Mouse (Mus musculus) frontal cortex, postnatal 25 days (tissue): ENCODE measurements at regions not wholly inside any gene's neighbourhood (a gene's known extent, or its start where the extent isn't known, plus 50 kb on each side); places are given as distances from the start of the nearest gene placed in this dataset.
"Not testable (repeated sequence)": the region's sequence is repeated elsewhere in the genome, so short reads cannot be mapped to it uniquely, and the experiment has no call there.

Experiments used
- DNase-seq, 2 experiments: peaks; one replicate each; pipeline ENCODE4 v3.0.0; 2022; ENCODE audit warnings: low spot score in 2 of 2

DNA sequence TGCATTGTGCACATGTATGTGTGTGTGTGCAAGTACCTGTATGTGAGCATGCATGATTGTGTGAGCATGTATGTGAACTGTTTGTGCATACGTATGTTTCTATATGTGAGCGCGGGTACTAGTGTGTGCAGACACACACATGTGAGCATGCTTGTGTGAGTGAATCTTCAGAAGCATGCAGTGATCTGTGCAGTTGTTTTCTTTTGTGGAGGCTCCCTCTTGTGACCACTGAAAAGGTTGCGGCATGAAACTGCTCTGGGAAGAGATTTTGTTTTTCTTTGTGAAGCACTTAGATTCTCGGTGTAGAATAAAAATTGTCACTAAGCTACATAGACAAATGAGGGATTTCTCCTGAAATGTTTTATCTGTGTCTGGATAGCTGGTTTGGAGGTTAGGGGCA is 189.2 kb upstream of the Rapgef5 start:
- not testable (repeated sequence) for DNase-seq

DNA sequence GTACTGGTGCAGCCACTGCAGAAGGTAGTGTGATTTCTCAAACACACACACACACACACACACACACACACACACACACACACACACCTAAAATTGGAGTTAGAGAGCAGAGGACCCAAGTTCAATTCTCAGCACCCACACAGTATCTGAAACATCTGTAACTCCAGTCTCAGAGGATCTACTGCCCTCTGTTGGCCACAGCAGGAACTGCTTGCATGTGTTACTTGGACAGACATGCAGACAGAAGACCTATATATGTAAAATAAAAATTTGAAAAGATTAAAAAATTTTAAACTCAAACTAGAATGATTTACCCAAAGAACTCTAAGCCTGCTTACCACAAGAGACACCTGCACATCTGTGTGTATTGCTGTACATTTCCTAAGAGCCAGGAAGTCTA is 185.9 kb upstream of the Rapgef5 start:
- no peak for DNase-seq

DNA sequence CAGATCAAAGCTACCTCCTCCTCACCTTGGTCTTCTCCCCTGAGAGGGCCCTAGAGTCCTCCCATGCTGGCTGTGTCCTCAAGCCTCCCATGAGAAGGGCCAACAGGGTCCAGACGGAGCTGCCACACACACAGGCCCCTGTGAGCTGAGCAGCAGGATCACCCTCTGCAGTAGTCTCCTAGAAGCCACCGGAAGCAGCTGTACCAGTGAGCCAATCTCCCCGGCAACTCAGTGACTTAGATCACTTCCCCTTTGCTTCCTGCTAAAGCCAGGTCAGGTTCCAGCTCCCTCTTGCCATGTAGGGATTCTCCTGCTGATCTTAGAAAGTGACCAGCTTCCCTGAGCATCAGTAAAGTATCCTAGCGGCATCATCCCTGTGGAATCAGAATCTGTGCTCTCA is 179.4 kb upstream of the Rapgef5 start:
- no peak for DNase-seq

DNA sequence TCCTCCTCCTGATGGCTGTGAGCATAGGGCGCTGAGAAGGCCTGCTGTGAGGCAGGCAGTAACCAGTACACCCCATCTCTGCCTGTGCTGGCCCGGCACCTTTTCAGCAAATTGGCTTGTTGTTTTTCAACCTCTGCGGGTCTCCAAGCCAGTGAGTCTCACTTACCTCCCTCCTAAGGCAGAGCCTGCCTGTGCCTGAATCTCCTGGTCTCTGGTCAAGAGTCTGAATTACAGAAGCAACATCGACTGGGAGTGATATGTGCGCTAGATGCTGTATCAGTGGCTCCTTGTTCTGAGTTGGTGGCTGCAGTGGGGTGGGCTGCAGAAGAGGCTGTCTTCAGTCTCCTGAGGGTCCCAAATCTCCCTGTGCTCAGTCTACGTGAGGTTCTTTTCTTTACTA is 174.0 kb upstream of the Rapgef5 start:
- DNase-seq: no peak

DNA sequence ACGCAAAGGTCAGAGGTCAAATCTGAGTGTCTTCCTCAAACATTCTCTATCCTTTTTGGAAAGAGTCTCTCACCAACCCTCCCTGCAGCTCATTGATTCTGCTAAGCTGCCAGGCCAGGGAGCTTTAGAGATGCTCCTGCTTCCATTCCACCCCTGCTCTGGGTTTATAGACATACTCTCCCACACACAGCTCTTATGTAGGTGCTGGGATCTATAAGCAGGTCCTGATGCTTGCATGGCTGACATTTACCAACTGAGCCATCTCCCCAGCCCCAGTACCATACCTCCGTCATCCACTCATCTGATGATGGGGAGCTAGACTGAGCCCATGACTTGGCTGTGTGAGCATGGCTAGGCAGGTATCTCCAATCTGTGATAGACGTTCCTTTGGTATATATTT is 173.2 kb upstream of the Rapgef5 start:
- DNase-seq: no peak

DNA sequence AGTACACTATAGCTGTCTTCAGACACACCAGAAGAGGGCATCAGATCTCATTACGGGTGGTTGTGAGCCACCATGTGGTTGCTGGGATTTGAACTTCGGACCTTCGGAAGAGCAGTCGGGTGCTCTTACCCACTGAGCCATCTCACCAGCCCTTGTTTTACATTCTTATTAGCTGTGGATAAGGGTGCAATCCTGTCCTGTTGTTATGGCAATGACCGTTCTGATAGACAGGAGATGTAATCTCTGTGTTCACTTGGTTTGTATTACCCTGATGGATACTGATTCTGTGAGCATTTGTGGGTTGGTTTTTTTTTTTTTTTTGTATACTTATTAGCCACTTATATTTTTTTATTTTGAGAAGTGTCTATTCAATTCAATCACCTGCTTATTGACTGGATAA is 172.7 kb upstream of the Rapgef5 start:
- DNase-seq: not testable (repeated sequence)

DNA sequence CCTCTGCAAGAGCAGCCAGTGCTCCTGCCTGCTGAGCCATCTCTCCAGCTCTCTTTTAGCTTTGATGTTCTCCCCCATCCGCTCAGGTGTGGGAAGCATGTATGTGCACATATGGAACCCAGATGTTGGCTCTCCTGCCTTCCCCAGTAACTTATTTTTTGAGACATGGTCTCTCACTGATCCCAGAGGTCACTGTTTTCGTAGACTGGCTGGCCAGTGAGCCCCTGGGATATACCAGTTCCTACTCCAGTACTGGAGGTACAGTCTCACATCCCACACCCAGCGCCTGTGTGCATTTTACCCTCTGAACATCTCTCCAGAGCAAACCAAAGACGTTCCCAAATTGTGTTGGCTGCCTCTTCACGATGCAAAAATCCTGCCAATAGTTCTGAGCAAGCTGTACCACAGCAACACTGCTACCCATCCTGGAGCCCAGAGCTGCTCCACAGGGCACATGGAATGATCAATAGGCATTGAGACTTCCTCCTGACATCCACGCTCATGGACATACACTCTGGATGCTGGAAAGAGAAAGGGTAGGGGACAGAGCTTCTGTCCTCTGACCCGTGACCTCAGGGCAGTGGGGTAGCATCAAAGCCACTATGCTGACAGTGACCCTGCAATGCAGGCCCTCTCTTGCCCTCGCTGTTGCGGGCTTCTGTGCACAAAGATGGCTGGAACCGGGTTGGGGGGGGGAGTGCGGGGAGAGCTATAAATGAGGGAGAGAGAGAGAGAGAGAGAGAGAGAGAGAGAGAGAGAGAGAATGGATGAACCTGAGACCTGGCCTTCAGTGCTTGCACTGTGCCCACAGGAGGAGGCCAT is 171.8 kb upstream of the Rapgef5 start:
- DNase-seq: peak in 1 of 2 experiments; percentile 41

DNA sequence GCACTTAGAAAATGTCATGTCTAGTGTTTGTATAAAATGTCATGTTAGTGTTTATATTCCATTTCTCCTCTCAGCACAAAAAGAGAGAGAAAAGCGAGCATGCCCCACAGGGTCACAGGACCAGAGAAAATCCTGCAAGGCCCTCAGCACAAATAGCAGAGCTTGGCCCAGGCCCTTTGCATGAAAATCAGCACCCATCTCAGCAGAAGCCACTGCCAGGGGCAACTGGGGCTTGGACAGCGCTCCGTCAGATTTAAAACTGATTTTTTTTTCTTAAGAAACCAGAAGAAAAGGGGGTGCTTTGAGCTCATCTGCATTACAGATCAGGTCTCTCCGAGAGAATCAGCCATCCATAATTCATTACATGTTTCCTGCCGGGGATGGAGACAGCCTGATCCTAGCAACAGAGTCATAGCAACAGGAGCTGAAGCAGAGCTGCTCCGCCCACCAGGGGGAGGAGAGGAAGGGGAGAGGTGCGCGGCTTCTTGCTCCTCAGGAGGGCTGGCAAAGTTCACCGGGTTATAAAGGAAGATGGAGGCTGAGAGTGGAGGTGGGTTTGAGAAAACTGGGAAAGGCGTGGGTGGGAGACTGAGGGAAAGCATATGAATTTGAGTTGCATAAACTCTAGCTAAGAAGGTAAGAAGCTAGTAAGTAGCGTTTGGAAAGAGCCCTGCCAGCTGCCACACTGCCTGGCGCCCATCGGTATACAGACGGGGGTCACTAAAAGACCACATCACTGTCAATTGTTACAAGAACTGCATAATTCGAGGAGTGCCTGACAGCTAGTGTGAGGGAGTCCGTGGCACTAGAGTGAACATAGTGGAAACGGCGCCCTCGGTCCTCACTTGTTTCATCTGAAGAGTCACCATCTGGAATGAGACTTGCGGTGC is 170.9 kb upstream of the Rapgef5 start:
- peak; percentile 58 to 63 for DNase-seq

DNA sequence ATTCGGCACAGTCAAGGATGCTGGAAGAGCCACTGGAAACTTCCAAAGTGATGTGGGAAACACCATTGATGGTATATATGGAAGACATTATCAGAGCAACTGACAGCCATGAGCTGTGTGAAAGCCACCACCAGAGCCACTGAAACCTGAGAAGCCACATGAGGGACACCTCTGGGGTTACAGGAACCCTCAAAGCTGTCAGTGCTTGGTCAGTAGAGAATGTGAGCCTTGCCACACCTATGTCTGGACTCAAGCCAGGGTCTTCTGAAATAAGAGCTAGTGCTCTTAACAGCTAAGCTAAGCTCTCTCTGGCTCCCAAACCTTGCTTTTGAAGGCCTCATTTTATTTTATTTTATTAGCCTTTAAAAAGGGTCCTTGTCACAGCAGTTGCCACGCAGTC is 170.2 kb upstream of the Rapgef5 start:
- DNase-seq: no peak

DNA sequence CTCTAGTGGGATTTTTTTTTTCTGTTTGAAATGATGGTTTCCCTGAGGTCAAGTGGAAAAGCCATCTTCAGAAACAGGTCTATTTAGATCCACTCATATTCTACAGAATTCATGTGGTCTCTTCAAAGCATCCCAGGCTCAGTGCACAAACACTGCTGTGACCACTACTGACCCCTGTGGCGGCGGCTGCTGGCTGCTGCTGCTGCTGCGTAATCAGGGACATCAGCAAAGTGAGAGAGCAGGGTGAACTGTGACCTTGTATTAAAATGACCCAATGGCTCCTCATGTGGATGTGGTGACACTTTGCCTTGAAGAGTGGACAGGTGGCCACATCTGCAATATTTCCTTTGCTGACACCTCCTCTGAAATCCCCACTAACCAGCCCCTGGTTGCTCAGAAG is 169.1 kb upstream of the Rapgef5 start:
- no peak for DNase-seq

DNA sequence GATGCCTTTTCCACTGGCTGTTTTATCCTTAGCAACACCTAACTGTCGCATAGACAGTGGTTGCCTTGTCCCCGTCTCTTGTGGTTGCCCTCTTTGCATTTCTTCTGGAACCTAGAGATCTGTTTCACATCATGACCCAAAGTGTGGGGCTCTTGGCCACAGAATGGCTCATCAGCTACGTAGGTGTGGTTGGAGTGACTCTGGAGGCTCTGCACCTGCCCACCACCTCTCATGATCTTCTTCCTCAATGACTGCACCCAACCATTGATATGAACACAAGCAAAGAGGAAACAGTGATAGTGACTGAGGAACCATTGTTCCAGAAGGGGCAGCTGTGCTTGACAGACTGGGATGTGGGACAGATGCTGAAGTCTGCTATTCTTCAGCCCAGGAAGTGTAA is 167.8 kb upstream of the Rapgef5 start:
- no peak for DNase-seq

DNA sequence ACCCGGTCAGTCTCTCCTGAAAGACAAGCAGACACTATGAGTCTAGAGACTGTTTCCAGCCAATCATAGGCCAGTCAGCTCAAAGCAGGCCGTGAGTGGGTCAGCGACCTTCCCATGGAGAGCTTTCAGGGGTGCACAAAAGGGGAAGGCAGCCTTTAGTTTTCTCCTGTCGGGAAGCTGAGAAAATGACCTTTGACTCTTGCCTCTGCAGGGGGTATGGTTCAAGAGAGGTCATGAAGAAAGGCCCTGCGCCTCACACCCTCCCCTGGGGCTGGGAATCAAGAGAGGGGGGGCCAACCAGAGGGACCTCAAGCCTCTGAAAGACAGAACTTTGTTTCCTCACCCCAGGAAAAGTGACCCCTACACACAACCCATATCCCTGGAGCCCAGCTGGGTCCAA is 164.4 kb upstream of the Rapgef5 start:
- DNase-seq: no peak

DNA sequence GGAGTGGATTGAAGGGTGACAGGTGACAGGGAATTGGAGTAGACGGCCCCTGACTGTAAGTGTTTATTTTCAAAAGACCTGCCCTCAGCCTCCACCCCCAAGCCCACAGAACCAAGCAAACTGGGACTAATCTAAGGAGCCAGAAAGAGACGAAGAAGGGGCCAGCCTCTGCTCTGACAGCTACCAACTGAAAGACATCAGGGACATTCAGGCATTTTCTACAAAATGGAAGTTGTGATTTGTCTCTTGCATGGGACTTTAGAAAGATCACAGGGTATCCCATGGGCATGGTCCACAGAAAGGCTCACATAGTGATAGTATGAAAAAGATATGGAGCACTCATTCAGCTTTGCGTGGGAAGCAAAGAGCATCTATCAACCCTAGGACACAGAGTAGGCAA is 163.8 kb upstream of the Rapgef5 start:
- DNase-seq: no peak

DNA sequence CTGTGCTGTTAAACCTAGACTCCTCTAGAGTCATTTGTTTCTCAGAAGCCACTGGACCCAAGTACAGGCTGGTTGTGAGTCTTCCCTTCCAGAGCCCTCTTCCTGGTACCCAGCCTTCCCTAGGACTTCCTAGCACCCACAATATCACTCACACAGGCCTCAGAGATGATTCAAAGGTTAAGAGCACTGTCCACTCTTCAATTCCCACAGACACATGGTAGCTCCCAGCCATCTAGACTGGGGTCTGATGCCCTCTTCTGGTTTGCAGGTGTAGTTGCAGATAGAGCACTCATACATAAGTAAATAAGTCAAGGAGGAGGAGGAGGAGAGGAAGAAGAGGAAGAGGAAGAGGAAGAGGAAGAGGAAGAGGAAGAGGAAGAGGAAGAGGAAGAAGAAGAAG is 163.3 kb upstream of the Rapgef5 start:
- DNase-seq: no peak

DNA sequence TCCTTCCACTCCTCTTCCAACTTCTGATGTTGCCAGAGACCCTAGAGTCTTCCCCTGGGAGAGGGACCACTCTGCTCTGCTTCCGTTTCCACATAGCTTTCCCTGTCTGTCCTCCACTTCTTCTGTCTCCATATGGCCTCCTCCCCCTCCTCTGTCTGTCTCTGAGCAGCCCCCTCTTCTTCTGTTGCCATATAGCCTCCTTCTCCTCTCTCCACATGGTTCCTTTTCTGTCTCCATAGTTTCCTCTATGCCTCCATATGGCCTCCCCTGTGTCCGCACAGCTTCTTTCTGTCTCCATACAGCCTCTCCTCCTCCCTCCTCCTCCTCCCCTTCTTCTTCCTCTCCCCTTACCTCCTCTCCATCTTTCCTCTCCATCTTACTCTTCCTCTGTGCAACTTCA is 158.5 kb upstream of the Rapgef5 start:
- DNase-seq: no peak

DNA sequence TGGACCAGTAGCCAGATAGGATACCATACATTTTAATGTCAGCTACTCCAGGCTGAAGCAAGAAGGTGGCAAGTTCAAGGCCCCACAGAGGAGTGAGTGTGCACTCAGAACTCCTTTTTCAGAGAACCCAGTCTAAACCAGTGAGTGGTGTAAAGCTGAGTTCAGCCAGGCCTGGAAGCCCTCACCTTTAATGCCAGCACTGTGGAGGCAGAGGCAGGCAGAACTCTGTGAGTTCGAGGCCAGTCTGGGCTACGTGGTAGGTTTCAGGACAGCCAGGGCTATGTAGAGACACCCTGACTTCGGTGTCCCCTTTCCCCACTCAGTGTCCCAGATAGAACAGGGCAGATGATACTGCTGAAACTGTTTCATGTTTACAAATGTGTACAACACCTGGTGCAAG is 157.4 kb upstream of the Rapgef5 start:
- no peak for DNase-seq

DNA sequence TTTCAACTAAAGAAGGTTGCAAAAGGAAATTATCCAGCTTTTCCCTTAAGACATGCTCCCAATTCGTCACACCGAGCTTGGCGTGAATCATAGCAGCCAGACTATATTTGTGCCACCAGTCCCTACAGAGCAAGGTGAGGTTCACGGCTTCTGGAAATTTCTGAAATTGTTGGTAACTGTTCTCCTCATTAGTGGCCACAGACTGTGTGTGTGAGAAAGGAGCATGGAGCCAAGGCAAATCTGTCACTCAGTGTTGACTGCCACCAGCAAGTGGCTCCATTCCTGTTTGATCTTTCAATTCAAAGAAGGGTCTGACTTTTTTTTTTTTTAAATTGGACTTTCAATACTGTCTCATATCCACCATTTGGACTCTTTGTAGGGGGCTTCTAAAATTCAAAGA is 156.1 kb upstream of the Rapgef5 start:
- DNase-seq: no peak

DNA sequence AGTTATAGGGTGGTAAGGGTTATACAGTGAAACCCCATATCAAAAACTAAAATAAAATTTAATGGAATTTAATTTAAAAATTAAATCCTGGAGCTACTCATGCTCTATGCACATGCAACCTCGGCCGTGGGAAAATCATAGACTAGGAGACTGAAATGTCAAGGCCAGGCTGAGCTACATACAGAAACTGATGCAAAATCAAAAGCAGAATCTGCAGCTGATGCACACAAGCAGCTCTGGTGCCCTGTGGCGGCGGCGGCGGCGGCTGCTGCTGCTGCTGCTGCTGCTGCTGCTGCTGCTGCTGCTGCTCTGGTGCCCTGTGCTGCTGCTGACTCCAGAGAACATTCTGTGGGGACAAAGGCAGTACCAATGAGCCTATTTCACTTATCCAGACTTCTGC is 154.5 kb upstream of the Rapgef5 start:
- DNase-seq: no peak

DNA sequence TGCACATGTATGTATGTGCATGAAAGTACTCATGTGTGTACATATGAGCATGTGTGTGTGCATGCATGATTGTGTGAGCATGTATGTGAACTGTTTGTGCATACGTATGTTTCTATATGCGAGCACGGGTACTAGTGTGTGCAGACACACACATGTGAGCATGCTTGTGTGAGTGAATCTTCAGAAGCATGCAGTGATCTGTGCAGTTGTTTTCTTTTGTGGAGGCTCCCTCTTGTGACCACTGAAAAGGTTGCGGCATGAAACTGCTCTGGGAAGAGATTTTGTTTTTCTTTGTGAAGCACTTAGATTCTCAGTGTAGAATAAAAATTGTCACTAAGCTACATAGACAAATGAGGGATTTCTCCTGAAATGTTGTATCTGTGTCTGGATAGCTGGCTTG is 152.8 kb upstream of the Rapgef5 start:
- not testable (repeated sequence) for DNase-seq

DNA sequence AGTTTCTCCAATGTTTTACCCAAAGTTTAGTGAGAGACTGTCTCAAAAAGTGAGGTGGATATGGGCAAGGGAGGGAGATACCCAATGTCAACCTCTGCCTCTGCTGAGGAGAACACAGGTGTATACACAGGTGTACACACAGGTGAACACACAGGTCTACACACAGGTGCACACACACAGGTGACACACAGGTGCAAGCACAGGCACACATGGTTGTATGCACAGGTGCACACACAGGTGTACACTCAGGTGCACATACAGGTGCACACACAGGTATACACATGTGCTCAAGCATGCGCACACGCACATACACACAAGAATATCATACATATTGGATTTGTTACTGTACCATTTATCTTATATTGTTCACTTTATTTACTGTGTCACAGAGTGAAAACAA is 151.1 kb upstream of the Rapgef5 start:
- no peak for DNase-seq

DNA sequence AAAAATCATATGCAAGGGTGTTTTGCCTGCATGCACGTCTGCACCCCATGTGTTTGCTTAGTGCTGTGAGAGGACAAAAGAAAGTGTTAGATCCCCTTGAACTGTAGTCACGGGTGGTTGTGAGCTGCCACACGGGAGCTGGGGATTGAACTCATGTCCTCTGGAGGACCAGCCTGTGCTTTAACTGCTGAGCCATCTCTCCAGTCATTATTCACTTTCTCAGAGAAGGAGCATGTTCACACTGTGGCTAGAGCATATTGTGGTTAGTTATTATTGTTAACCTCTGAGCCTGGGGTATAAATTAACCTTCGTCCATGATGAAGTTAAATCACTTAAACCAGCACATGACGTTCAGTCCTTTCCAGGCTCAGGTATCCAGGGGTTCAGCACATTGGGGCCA is 150.4 kb upstream of the Rapgef5 start:
- no peak for DNase-seq

DNA sequence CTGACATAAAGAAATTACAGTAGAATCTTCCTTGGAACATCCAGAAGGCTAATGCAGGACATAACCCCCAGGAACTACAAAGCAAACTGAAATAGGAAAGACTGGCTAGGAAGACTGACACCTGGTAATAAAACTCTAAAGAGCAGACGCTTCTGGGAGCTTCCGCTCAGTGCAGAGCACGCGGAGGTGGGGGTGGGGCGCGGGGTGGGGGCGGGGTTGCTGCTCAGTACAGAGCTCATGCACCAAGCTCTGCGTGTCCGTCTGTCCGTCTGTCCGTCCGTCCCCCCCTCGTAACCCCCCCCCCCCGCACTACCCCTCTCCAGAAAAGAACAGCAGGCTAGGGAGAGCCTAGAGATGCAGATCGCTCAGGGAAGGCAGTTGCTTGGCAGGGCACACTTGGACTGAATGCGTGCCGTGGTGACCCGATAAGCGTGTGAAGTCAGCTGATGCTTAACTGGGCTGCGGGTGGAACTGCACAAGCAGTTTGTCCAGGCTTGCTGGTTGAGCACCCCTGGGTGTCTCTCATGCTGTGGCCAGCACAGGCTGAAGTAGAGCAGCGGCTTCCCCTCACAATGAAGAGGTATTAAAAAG is 137.9 kb upstream of the Rapgef5 start:
- no peak for DNase-seq
